Mouse (Mus musculus): ENCODE results near the gene Gm49380.

The Gm49380 gene

GRCm38 (mm10) chr9:44113105-44113789, at the start of gene Gm49380, which contains the start of gene Rnf26:
Gene Gm49380, minus strand, starts transcription at chr9:44113500.
Gene Rnf26, minus strand, starts transcription at chr9:44113517.
- peak; percentile 96 for DNase-seq

- DNase-seq = no peak
Measured at GRCm38 (mm10) chr9:44159886-44160285, 46.6 kb upstream of the Gm49380 start.

GRCm38 (mm10) chr9:44147290-44147689, 34.0 kb upstream of the Gm49380 start:
- DNase-seq = no peak

GRCm38 (mm10) chr9:44144718-44145060, 31.4 kb upstream of the Gm49380 start:
- DNase-seq = no peak

- no peak for DNase-seq
Measured at GRCm38 (mm10) chr9:44144023-44144717, 30.9 kb upstream of the Gm49380 start.

GRCm38 (mm10) chr9:44143421-44143820, 30.1 kb upstream of the Gm49380 start:
- no peak for DNase-seq

GRCm38 (mm10) chr9:44141951-44142350, 28.7 kb upstream of the Gm49380 start:
- no peak for DNase-seq

GRCm38 (mm10) chr9:44137846-44138245, 24.5 kb upstream of the Gm49380 start:
- no peak for DNase-seq

GRCm38 (mm10) chr9:44135731-44136411, 22.6 kb upstream of the Gm49380 start:
- DNase-seq = no peak

- peak; percentile 47 for DNase-seq
Measured at GRCm38 (mm10) chr9:44134851-44135730, 21.8 kb upstream of the Gm49380 start.

GRCm38 (mm10) chr9:44134101-44134850, 21.0 kb upstream of the Gm49380 start, which contains the start of gene Mcam:
Gene Mcam, plus strand, starts transcription at chr9:44134469.
- DNase-seq = peak; percentile 68

GRCm38 (mm10) chr9:44133287-44133686, 20.0 kb upstream of the Gm49380 start:
- DNase-seq = no peak

- no peak for DNase-seq
Measured at GRCm38 (mm10) chr9:44132200-44132599, 18.9 kb upstream of the Gm49380 start.

GRCm38 (mm10) chr9:44131276-44131590, 17.9 kb upstream of the Gm49380 start:
- no peak for DNase-seq

- no peak for DNase-seq
Measured at GRCm38 (mm10) chr9:44130581-44131275, 17.4 kb upstream of the Gm49380 start.

- DNase-seq = no peak
Measured at GRCm38 (mm10) chr9:44130034-44130433, 16.7 kb upstream of the Gm49380 start.

GRCm38 (mm10) chr9:44129633-44130032, 16.3 kb upstream of the Gm49380 start:
- no peak for DNase-seq

GRCm38 (mm10) chr9:44127351-44127801, 14.1 kb upstream of the Gm49380 start:
- DNase-seq = no peak

GRCm38 (mm10) chr9:44126746-44127145, 13.4 kb upstream of the Gm49380 start:
- DNase-seq = no peak

GRCm38 (mm10) chr9:44125546-44126428, 12.5 kb upstream of the Gm49380 start:
- DNase-seq = peak; percentile 89

All from right cerebral cortex, postnatal 4 days (tissue).